Mouse (Mus musculus): ENCODE data around the gene Bloc1s6.
A peak's percentile ranks its signal among the peaks of the same experiment; 100 is the strongest.

Bloc1s6 gene

GRCm38 (mm10) chr2:122737894-122738830, at the start of gene Bloc1s6:
Gene Bloc1s6 (plus strand): TSS chr2:122738503.
- DNase-seq = peak; percentile 93 to 94

GRCm38 (mm10) chr2:122697526-122697925, 40.8 kb upstream of the Bloc1s6 start:
- DNase-seq = no peak

DNA sequence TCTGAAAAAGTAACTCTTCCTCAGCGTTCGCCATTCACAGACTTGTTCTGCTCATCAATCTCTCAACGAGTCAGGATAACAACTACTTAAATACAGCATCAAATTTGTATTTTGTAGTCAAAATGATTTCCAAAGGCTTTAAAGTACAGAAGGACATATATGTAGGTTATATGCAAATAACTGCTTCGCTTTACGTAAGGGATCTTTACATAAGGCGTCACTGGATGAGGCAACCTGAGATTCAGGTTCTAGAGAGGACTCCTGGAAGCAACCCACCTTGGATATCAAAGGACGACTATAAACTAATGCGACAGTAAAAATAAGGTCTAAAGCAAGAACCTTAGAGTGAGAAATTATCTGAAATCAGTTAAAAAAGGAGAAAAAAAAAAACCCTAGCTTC, 37.3 kb upstream of the Bloc1s6 start:
- no peak for DNase-seq

- DNase-seq = no peak
Observed at GRCm38 (mm10) chr2:122701871-122702180, 36.5 kb upstream of the Bloc1s6 start.

- DNase-seq = peak; percentile 82 to 92
Observed at GRCm38 (mm10) chr2:122702181-122703036, 35.9 kb upstream of the Bloc1s6 start, which contains the start of gene Slc30a4. Gene Slc30a4 (minus strand): TSS chr2:122702663.

DNA sequence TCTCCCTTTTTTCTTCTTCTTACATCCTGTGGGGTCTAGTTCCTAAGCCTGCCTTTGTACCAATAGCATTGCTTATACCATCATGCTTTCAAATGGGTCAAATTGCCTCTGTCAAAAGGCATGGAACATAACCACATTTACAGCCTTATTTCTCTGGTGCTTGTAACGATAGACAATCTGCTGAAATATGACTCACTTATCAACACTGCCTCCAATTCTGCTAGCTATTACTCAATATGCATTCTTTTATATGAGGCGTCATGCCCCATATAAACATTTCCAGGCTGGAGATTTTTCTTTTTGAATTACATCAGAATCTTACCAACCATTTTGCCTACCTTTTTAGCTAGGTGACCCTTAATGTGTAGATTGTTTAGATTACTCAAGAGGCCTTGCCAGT, 33.7 kb upstream of the Bloc1s6 start:
- DNase-seq = no peak

- no peak for DNase-seq
Observed at GRCm38 (mm10) chr2:122708080-122708479, 30.2 kb upstream of the Bloc1s6 start.

- no peak for DNase-seq
Observed at GRCm38 (mm10) chr2:122709156-122709555, 29.1 kb upstream of the Bloc1s6 start.

GRCm38 (mm10) chr2:122711911-122712310, 26.4 kb upstream of the Bloc1s6 start:
- DNase-seq = no peak

GRCm38 (mm10) chr2:122712848-122713247, 25.5 kb upstream of the Bloc1s6 start:
- DNase-seq = no peak

DNA sequence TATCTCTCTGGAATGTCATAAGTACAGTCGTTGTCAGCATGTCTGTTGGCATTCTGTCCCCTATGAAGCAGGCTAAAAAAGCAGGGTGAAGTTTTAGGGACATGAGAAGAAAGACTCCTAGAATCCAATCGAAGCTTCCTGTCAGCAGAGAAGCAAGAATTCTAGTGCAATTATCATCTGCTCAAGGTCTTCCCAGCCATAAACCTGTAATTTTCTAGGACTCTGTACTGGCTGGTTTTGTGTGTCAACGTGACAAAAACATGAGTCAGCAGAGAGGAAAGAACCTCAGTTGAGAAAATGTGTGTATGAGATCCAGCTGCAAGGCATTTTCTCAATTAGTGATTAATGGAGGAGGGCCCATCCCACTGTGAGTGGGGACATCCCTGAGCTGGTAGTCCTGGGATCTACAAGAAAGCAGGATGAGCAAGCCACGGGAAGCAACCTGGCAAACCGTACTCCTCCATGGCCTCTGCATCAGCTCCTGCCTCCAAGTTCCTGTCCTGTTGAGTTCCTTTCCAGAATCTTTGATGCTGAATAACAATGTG, 23.1 kb upstream of the Bloc1s6 start:
- no peak for DNase-seq

- no peak for DNase-seq
Observed at GRCm38 (mm10) chr2:122716301-122716842, 21.9 kb upstream of the Bloc1s6 start.

GRCm38 (mm10) chr2:122719232-122719631, 19.1 kb upstream of the Bloc1s6 start:
- no peak for DNase-seq

DNA sequence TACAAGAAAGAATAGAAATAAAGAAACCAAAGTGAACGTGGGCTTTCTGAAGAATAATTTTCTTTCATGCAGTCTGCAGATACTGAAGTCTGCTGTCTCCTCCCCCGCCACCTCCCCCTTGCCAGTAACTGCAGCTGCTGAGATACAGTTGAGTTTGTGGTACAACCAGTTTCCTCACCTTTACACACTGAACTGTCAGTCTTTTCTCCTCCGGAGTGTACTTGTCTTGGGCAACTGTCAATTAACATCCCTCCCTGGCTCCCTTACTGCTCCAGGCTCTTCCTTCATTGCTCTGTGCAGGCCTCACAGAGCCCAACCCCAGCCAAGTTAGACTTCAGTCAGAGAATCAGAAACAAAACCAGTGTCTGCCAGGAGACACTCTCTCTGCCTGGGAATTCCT, 17.7 kb upstream of the Bloc1s6 start:
- no peak for DNase-seq

DNA sequence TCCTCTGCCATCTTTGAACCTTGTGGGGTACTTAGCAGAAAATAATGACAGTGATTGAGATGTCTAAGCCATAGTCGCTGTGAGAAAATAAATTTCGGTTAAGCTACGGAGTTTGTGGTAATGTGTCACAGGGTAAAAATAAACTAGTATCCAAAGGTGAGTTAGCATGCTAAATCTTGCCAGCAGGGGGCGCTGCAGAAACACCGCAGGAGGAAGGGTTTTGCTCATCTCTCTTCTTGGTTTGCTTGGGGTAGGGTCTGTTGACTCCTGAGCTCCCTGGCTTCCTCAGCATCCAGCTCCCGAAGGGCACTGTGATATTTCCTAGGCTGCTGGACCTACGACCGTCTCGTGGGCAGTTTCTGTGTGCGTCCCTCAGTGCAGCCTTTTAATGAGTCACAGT, 12.7 kb upstream of the Bloc1s6 start:
- DNase-seq = peak in 1 of 2 experiments; percentile 26

GRCm38 (mm10) chr2:122731456-122731855, 6.8 kb upstream of the Bloc1s6 start:
- DNase-seq = no peak

DNA sequence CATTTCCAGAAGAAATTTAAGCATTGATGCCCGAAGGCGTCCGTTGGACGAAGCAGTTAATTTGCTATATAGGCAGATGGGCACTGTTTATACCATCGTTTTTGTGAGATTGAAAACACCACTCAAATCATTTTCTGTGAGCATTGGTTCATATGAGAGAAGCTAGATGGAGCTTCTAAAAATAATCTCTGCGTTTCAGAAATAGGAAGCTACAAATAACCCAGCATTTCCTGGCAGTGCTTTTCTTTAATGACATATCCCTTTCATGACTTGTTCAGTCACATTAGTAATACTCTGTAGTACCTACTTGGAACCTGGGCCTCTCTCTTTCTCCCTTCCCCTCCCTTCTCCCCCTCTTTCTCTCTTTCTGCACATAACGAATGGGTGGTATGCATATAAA, 720 bp downstream of the Bloc1s6 start:
- DNase-seq = no peak

DNA sequence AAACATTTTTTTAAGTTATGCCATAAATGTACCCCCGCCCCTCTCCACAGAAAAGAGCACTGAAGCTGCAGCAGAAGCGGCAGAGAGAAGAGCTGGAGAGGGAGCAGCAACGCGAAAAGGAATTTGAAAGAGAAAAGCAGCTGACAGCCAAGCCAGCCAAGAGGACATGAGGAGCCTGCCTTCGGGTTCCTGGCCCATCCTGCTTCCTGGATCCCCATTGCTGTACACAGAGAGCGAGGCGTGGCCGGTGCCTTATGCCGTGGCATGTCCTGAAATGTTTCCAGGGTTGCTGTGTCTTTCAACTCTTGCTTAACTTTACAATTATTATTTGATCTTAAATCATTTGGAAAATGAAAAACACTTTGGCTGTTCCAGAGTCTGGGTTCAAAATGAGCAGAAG, 8.2 kb downstream of the Bloc1s6 start:
- DNase-seq = no peak

GRCm38 (mm10) chr2:122753739-122754343, 15.5 kb downstream of the Bloc1s6 start:
- peak; percentile 24 to 62 for DNase-seq

DNA sequence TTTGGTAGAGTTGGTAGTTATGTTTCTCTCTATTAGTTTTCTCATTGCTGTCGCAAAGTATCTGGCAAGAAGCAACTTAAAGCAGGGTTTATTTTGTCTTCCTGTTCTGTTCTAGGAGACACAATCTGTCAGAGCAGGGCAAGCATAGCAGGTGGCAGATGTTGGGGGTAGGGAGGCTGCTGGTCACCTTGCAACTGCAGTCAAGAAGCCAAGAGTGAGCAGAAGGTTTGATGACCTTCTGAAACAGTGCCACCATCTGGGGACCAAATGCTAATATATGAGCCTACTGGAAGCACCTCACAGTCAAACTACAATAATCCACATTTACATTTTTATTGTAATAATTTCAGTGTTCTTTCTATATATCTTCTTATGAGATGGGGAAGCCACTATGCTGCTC, 21.5 kb downstream of the Bloc1s6 start:
- DNase-seq = no peak

- no peak for DNase-seq
Observed at GRCm38 (mm10) chr2:122762991-122763390, 24.7 kb downstream of the Bloc1s6 start.

- no peak for DNase-seq
Observed at GRCm38 (mm10) chr2:122764526-122764925, 26.2 kb downstream of the Bloc1s6 start.
